Mouse (Mus musculus): ENCODE measurements around the gene Hrh2.

The Hrh2 gene

GRCm38 (mm10) chr13:54170288-54170687 is 21.6 kb upstream of the Hrh2 start:
- H3K4me3 ChIP-seq (replicated peaks; ENCODE audit: low read length): no peak overlapping the region
- H3K9me3 ChIP-seq (ENCODE audit: low read length): peaks cover 3% of the 10 kb centered on the region
- peaks cover 39% of the 10 kb centered on the region for H3K27me3 ChIP-seq (ENCODE audit: insufficient read depth, low read length)
- TF ChIP-seq CTCF (conservative IDR thresholded peaks at IDR 0.05; ENCODE audit: low read length) (no peak), POU5F1 (IDR thresholded peaks at IDR 0.05; ENCODE audit: borderline replicate concordance, low read length) (no peak), NANOG (IDR thresholded peaks at IDR 0.05; ENCODE audit: borderline replicate concordance, low read length) (no peak)
- H3K4me1 ChIP-seq (replicated peaks; ENCODE audit: low read depth, low read length): peaks cover 17% of the 10 kb centered on the region
- no peaks in the 10 kb centered on the region for H3K36me3 ChIP-seq (ENCODE audit: insufficient read depth, low read length)

GRCm38 (mm10) chr13:54171346-54171745 is 20.6 kb upstream of the Hrh2 start:
- no peak for TF ChIP-seq CTCF (conservative IDR thresholded peaks at IDR 0.05; ENCODE audit: low read length)
- no peak for TF ChIP-seq POU5F1 (IDR thresholded peaks at IDR 0.05; ENCODE audit: borderline replicate concordance, low read length)
- TF ChIP-seq NANOG (IDR thresholded peaks at IDR 0.05; ENCODE audit: borderline replicate concordance, low read length): no peak
- Histone ChIP-seq H3K36me3 (ENCODE audit: insufficient read depth, low read length) (no peaks in the 10 kb centered on the region), H3K27me3 (ENCODE audit: insufficient read depth, low read length) (peaks cover 44% of the 10 kb centered on the region), H3K4me3 (replicated peaks; ENCODE audit: low read length) (no peak overlapping the region), H3K9me3 (ENCODE audit: low read length) (peaks cover 3% of the 10 kb centered on the region), H3K4me1 (replicated peaks; ENCODE audit: low read depth, low read length) (peaks cover 8% of the 10 kb centered on the region)

- Histone ChIP-seq H3K4me1 (replicated peaks; ENCODE audit: low read depth, low read length) (peaks cover 8% of the 10 kb centered on the region), H3K4me3 (replicated peaks; ENCODE audit: low read length) (no peak overlapping the region), H3K9me3 (ENCODE audit: low read length) (peaks cover 3% of the 10 kb centered on the region), H3K27me3 (ENCODE audit: insufficient read depth, low read length) (peaks cover 48% of the 10 kb centered on the region), H3K36me3 (ENCODE audit: insufficient read depth, low read length) (no peaks in the 10 kb centered on the region)
- TF ChIP-seq CTCF (conservative IDR thresholded peaks at IDR 0.05; ENCODE audit: low read length) (no peak), POU5F1 (IDR thresholded peaks at IDR 0.05; ENCODE audit: borderline replicate concordance, low read length) (no peak), NANOG (IDR thresholded peaks at IDR 0.05; ENCODE audit: borderline replicate concordance, low read length) (no peak)
Observed at GRCm38 (mm10) chr13:54171761-54172160, 20.2 kb upstream of the Hrh2 start.

- Histone ChIP-seq H3K4me3 (replicated peaks; ENCODE audit: low read length) (no peak overlapping the region), H3K36me3 (ENCODE audit: insufficient read depth, low read length) (no peaks in the 10 kb centered on the region), H3K9me3 (ENCODE audit: low read length) (peaks cover 3% of the 10 kb centered on the region), H3K4me1 (replicated peaks; ENCODE audit: low read depth, low read length) (peaks cover 3% of the 10 kb centered on the region; the same call in 1 of the 2 replicates), H3K27me3 (ENCODE audit: insufficient read depth, low read length) (peaks cover 46% of the 10 kb centered on the region)
- TF ChIP-seq CTCF (conservative IDR thresholded peaks at IDR 0.05; ENCODE audit: low read length) (no peak), POU5F1 (IDR thresholded peaks at IDR 0.05; ENCODE audit: borderline replicate concordance, low read length) (no peak), NANOG (IDR thresholded peaks at IDR 0.05; ENCODE audit: borderline replicate concordance, low read length) (no peak)
Observed at GRCm38 (mm10) chr13:54173941-54174340, 18.0 kb upstream of the Hrh2 start.

GRCm38 (mm10) chr13:54174703-54175102 is 17.2 kb upstream of the Hrh2 start:
- Histone ChIP-seq H3K4me1 (replicated peaks; ENCODE audit: low read depth, low read length) (peaks cover 3% of the 10 kb centered on the region; the same call in 1 of the 2 replicates), H3K4me3 (replicated peaks; ENCODE audit: low read length) (no peak overlapping the region), H3K27me3 (ENCODE audit: insufficient read depth, low read length) (peaks cover 42% of the 10 kb centered on the region), H3K9me3 (ENCODE audit: low read length) (peaks cover 3% of the 10 kb centered on the region), H3K36me3 (ENCODE audit: insufficient read depth, low read length) (no peaks in the 10 kb centered on the region)
- no peak for TF ChIP-seq NANOG (IDR thresholded peaks at IDR 0.05; ENCODE audit: borderline replicate concordance, low read length)
- TF ChIP-seq POU5F1 (IDR thresholded peaks at IDR 0.05; ENCODE audit: borderline replicate concordance, low read length): no peak
- TF ChIP-seq CTCF (conservative IDR thresholded peaks at IDR 0.05; ENCODE audit: low read length): peak; percentile 44

GRCm38 (mm10) chr13:54175426-54175825 is 16.5 kb upstream of the Hrh2 start:
- H3K36me3 ChIP-seq (ENCODE audit: insufficient read depth, low read length): no peaks in the 10 kb centered on the region
- H3K27me3 ChIP-seq (ENCODE audit: insufficient read depth, low read length): peaks cover 41% of the 10 kb centered on the region
- peaks cover 6% of the 10 kb centered on the region for H3K4me1 ChIP-seq (replicated peaks; ENCODE audit: low read depth, low read length)
- TF ChIP-seq CTCF (conservative IDR thresholded peaks at IDR 0.05; ENCODE audit: low read length) (no peak), POU5F1 (IDR thresholded peaks at IDR 0.05; ENCODE audit: borderline replicate concordance, low read length) (no peak), NANOG (IDR thresholded peaks at IDR 0.05; ENCODE audit: borderline replicate concordance, low read length) (no peak)
- H3K4me3 ChIP-seq (replicated peaks; ENCODE audit: low read length): no peak overlapping the region
- H3K9me3 ChIP-seq (ENCODE audit: low read length): peaks cover 3% of the 10 kb centered on the region

- peaks cover 10% of the 10 kb centered on the region for H3K4me1 ChIP-seq (replicated peaks; ENCODE audit: low read depth, low read length)
- TF ChIP-seq POU5F1 (IDR thresholded peaks at IDR 0.05; ENCODE audit: borderline replicate concordance, low read length) (no peak), NANOG (IDR thresholded peaks at IDR 0.05; ENCODE audit: borderline replicate concordance, low read length) (no peak), CTCF (conservative IDR thresholded peaks at IDR 0.05; ENCODE audit: low read length) (no peak)
- no peaks in the 10 kb centered on the region for H3K36me3 ChIP-seq (ENCODE audit: insufficient read depth, low read length)
- H3K4me3 ChIP-seq (replicated peaks; ENCODE audit: low read length): no peak overlapping the region
- peaks cover 3% of the 10 kb centered on the region for H3K9me3 ChIP-seq (ENCODE audit: low read length)
- peaks cover 38% of the 10 kb centered on the region for H3K27me3 ChIP-seq (ENCODE audit: insufficient read depth, low read length)
Observed at GRCm38 (mm10) chr13:54176406-54177020, 15.4 kb upstream of the Hrh2 start.

GRCm38 (mm10) chr13:54177346-54177745 is 14.6 kb upstream of the Hrh2 start:
- TF ChIP-seq POU5F1 (IDR thresholded peaks at IDR 0.05; ENCODE audit: borderline replicate concordance, low read length) (no peak), CTCF (conservative IDR thresholded peaks at IDR 0.05; ENCODE audit: low read length) (no peak), NANOG (IDR thresholded peaks at IDR 0.05; ENCODE audit: borderline replicate concordance, low read length) (no peak)

GRCm38 (mm10) chr13:54178647-54179046 is 13.3 kb upstream of the Hrh2 start:
- Histone ChIP-seq H3K4me3 (replicated peaks; ENCODE audit: low read length) (no peak overlapping the region), H3K27me3 (ENCODE audit: insufficient read depth, low read length) (peaks cover 22% of the 10 kb centered on the region; the same call in 1 of the 2 replicates)

More at GRCm38 (mm10) chr13:54177346-54177745, 14.6 kb upstream of the Hrh2 start:
- Histone ChIP-seq H3K9me3 (ENCODE audit: low read length) (peaks cover 3% of the 10 kb centered on the region), H3K27me3 (ENCODE audit: insufficient read depth, low read length) (peaks cover 30% of the 10 kb centered on the region), H3K4me3 (replicated peaks; ENCODE audit: low read length) (no peak overlapping the region), H3K36me3 (ENCODE audit: insufficient read depth, low read length) (no peaks in the 10 kb centered on the region), H3K4me1 (replicated peaks; ENCODE audit: low read depth, low read length) (peaks cover 10% of the 10 kb centered on the region)

More at GRCm38 (mm10) chr13:54178647-54179046, 13.3 kb upstream of the Hrh2 start:
- H3K9me3 ChIP-seq (ENCODE audit: low read length): peaks cover 3% of the 10 kb centered on the region
- TF ChIP-seq POU5F1 (IDR thresholded peaks at IDR 0.05; ENCODE audit: borderline replicate concordance, low read length) (no peak), CTCF (conservative IDR thresholded peaks at IDR 0.05; ENCODE audit: low read length) (no peak), NANOG (IDR thresholded peaks at IDR 0.05; ENCODE audit: borderline replicate concordance, low read length) (no peak)
- no peaks in the 10 kb centered on the region for H3K36me3 ChIP-seq (ENCODE audit: insufficient read depth, low read length)
- H3K4me1 ChIP-seq (replicated peaks; ENCODE audit: low read depth, low read length): peaks cover 10% of the 10 kb centered on the region
